Mouse (Mus musculus) midbrain, embryonic 11.5 days (tissue): ENCODE measurements around the gene Nelfa. TPM values are rescaled to one million over a fixed set of nuclear protein-coding genes. Genes with fewer than 3 reads are reported as not detected.

Experiments used
- ATAC-seq: fragments of 200-750 bp; cut with Nextera tagmentation; 2 replicates; pipeline ENCODE4 v1.8.0; 2017; ENCODE audit warnings: moderate TSS enrichment, moderate library complexity; ENCODE audit not compliant: low FRiP score
- DNase-seq: peaks from one replicate; pipeline ENCODE4 v3.0.0; 2015; ENCODE audit warnings: low spot score; ENCODE audit errors: missing footprints
- H3K27ac ChIP-seq: fragments of 300-500 bp; sonication (generic); 2 replicates; pipeline ENCODE4 v1.5.1; 2014; ENCODE audit warnings: low read depth, low read length
- H3K27me3 ChIP-seq: fragments of 300-500 bp; sonication (generic); 2 replicates; pipeline ENCODE4 v1.6.1; 2014; ENCODE audit warnings: mild to moderate bottlenecking, low read length, moderate library complexity, mixed read lengths; ENCODE audit not compliant: control insufficient read depth, insufficient read depth
- H3K36me3 ChIP-seq: fragments of 300-500 bp; sonication (generic); 2 replicates; pipeline ENCODE4 v1.6.1; 2014; ENCODE audit warnings: mild to moderate bottlenecking, low read length, moderate library complexity, mixed read lengths; ENCODE audit not compliant: control insufficient read depth, insufficient read depth
- H3K4me1 ChIP-seq: fragments of 300-500 bp; sonication (generic); 2 replicates; pipeline ENCODE4 v1.6.1; 2014; ENCODE audit warnings: low read length; ENCODE audit not compliant: control insufficient read depth, insufficient read depth
- H3K4me2 ChIP-seq: fragments of 300-500 bp; sonication (generic); 2 replicates; pipeline ENCODE4 v1.6.1; 2014; ENCODE audit warnings: mild to moderate bottlenecking, moderate library complexity
- H3K4me3 ChIP-seq: fragments of 300-500 bp; sonication (generic); 2 replicates; pipeline ENCODE4 v1.5.1; 2014; ENCODE audit warnings: low read depth, low read length
- H3K9ac ChIP-seq: fragments of 300-500 bp; sonication (generic); 2 replicates; pipeline ENCODE4 v1.6.1; 2014; ENCODE audit warnings: low read length
- H3K9me3 ChIP-seq: fragments of 300-500 bp; sonication (generic); 2 replicates; pipeline ENCODE4 v1.6.1; 2016; ENCODE audit warnings: low read length; ENCODE audit not compliant: control insufficient read depth
- WGBS: fragments of 180-500 bp; shearing (Covaris S2); extraction: QIAGEN DNeasy Blood & Tissue Kit; methylation state at CpG from one replicate; pipeline ENCODE4 v1.1.7; 2014; 5-methylcytosine and 5-hydroxymethylcytosine counted together
- polyA plus RNA-seq: library from polyadenylated mRNA; unstranded; fragments of >200 nt; fragmentation: Nextera tagmentation; extraction: Ambion mirVana; gene quantifications from 2 replicates; pipeline ENCODE4 v1.2.1, GENCODE M21; 2014

Nelfa gene
- polyA plus RNA-seq, 1 experiment from 2014 or later: 63.9 TPM

DNA sequence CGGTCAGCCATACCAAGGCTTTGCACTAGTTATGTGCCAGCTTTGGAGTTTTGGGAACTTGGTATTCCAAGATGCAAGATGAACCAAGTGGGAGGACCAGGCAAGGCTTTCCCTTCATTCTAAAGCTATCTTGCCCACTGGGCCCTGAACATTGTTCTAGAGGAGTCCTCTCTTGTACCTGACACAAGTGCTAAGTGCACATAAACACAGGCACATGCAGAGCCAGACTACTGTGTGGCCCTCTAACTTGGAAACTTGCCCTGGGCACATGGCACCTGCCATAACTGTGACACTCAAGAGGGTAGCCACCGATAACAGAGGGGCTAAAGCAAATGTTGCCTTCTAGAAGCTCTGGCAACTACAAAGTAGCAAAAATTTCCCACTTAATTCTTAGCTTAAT lies 33.5 kb downstream of the Nelfa start:
- no peak overlapping the region for H3K4me3 ChIP-seq
- no peak for ATAC-seq
- WGBS: 96% methylated on average over 2 of the region's 2 CpGs

GRCm38 (mm10) chr5:33901278-33901677 lies 34.9 kb downstream of the Nelfa start:
- Histone ChIP-seq H3K27ac (no peak overlapping the region), H3K27me3 (no peaks in the 10 kb centered on the region), H3K4me2 (no peak overlapping the region), H3K36me3 (peaks cover 34% of the 10 kb centered on the region), H3K4me1 (no peaks in the 10 kb centered on the region), H3K9me3 (no peaks in the 10 kb centered on the region), H3K9ac (no peak overlapping the region), H3K4me3 (no peak overlapping the region)
- ATAC-seq: no peak
- DNase-seq: peak; percentile 53
- 87% methylated on average over 3 of the region's 3 CpGs for WGBS

More for the DNA sequence above, 33.5 kb downstream of the Nelfa start:
- Histone ChIP-seq H3K4me1 (no peaks in the 10 kb centered on the region), H3K9me3 (no peaks in the 10 kb centered on the region), H3K4me2 (no peak overlapping the region), H3K27ac (no peak overlapping the region), H3K27me3 (no peaks in the 10 kb centered on the region), H3K36me3 (peaks cover 29% of the 10 kb centered on the region; the same call in 1 of the 2 replicates), H3K9ac (no peak overlapping the region)
- DNase-seq: no peak

GRCm38 (mm10) chr5:33900701-33901263 lies 35.4 kb downstream of the Nelfa start:
- DNase-seq: peak; percentile 62
- Histone ChIP-seq H3K4me3 (no peak overlapping the region), H3K36me3 (peaks cover 36% of the 10 kb centered on the region), H3K27me3 (no peaks in the 10 kb centered on the region), H3K4me1 (no peaks in the 10 kb centered on the region), H3K4me2 (no peak overlapping the region), H3K9me3 (no peaks in the 10 kb centered on the region), H3K27ac (no peak overlapping the region), H3K9ac (no peak overlapping the region)
- ATAC-seq: no peak
- WGBS: 96% methylated on average over 9 of the region's 9 CpGs

DNA sequence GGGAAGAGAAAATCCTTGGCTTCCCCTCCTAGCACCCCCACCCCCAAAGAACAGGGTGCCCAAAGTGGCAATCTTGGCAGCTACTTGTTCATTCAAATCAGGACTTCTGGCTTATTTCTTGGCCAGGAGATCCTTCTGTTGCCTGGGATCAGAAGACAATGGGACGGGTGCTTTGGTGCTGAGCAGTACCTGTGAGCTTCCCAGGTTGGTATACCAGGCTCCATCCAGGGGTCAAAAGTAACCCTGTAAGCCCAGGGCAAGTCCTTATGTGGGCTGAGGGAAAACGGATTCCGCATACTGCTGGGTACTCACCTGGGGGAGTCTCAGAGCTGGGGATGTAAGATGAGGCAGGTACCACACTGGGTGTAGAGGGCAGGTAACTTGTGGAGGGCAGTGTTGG lies 36.1 kb downstream of the Nelfa start:
- Histone ChIP-seq H3K4me2 (no peak overlapping the region), H3K36me3 (peaks cover 40% of the 10 kb centered on the region), H3K4me3 (no peak overlapping the region), H3K9me3 (no peaks in the 10 kb centered on the region), H3K4me1 (no peaks in the 10 kb centered on the region), H3K9ac (no peak overlapping the region), H3K27ac (no peak overlapping the region), H3K27me3 (no peaks in the 10 kb centered on the region)
- WGBS: 93% methylated on average over 3 of the region's 3 CpGs
- ATAC-seq (no peak), DNase-seq (peak; percentile 79)

DNA sequence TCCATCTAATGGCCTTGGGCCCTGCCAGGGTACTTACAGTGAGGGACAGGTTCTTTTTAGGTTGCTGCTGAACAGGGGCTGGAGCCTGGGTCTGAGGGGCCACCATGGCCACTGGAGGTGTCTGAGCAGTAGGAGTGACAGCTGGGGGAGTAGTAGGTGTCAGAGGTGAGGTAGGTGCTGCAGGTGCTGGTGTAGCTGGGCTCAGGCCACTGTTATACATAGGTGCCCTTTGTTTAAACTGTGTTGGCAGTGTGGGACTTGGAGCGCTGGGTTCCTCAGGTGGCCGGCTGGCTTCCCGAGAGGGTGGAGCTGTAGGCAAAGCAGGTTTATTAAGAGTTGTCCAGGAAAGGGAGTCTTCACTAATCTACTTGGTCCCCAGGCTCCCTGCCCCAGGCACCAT lies 37.0 kb downstream of the Nelfa start:
- 98% methylated on average over 3 of the region's 3 CpGs for WGBS
- Histone ChIP-seq H3K27ac (no peak overlapping the region), H3K4me1 (no peaks in the 10 kb centered on the region), H3K9me3 (no peaks in the 10 kb centered on the region), H3K4me2 (no peak overlapping the region), H3K9ac (no peak overlapping the region), H3K36me3 (peaks cover 48% of the 10 kb centered on the region), H3K27me3 (no peaks in the 10 kb centered on the region), H3K4me3 (no peak overlapping the region)
- ATAC-seq (no peak; the same call in 1 of the 2 replicates), DNase-seq (peak; percentile 83)

DNA sequence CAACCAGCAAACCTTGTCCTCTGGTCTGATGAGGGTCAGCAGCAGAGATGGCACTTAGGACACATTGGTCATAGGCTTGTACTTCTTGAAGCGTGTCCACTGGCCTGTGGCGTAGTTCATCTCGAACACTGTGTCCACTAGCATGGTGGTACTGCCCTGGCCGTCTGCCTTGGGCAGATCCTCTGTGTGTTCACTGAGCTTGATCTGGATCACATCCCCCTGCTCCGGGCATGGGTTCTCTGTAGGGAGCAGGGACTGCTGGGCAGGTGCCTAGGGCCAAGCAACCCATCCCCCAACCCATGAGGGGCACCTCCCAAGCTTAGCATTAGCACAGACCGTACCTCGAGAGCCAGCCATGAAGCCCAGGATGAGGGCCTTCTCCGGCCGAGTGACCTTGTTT lies 37.5 kb downstream of the Nelfa start:
- Histone ChIP-seq H3K9ac (no peak overlapping the region), H3K36me3 (peaks cover 52% of the 10 kb centered on the region), H3K27ac (no peak overlapping the region), H3K4me2 (no peak overlapping the region), H3K4me1 (no peaks in the 10 kb centered on the region), H3K4me3 (no peak overlapping the region), H3K27me3 (no peaks in the 10 kb centered on the region), H3K9me3 (no peaks in the 10 kb centered on the region)
- DNase-seq: peak; percentile 85
- ATAC-seq: no peak
- 91% methylated on average over 9 of the region's 9 CpGs for WGBS

DNA sequence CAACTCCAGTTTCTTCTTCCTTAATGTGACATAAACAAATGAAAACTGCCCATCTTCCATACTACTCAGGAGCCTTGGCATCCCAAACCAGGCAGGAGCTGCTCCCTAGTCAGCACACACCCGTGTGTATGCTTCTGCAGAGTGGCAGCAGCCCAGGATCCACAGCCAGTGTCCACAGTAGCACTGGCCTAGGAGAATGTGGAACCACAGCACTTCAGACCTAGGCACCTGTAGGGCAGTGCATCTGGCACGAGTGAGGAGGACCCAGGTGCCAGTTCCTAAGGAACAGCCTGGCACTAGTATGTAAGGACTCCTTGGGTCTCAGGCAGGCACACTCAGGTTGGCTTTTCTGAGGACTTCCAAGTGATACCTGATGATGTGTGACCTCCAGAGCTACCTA lies 39.1 kb downstream of the Nelfa start:
- no peak for DNase-seq
- H3K36me3 ChIP-seq: peaks cover 66% of the 10 kb centered on the region

DNA sequence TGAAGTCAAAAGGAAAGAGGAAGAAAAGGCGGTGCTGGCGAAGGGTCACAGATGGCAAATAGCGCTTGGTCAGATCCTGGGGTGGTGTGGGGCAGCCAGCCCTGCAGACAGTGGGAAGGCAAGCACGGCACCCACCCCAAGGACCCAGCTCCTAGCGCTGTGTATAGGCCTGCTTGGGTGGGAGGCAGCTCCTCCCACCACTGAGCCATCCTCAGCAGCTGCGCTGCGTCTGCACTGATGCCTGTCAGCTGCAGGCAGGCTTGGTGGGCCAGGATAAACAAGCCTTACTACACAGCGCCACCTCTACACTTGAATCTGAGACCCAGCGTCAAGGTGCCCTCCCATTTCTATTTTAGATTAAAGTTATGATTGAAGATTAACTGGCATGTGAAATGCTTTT lies 41.1 kb downstream of the Nelfa start:
- H3K27me3 ChIP-seq: no peaks in the 10 kb centered on the region
- WGBS: 89% methylated on average over 9 of the region's 9 CpGs
- H3K4me2 ChIP-seq: no peak overlapping the region
- no peak overlapping the region for H3K27ac ChIP-seq
- H3K36me3 ChIP-seq: peaks cover 65% of the 10 kb centered on the region
- H3K9ac ChIP-seq: no peak overlapping the region
- DNase-seq (no peak), ATAC-seq (no peak)
- no peaks in the 10 kb centered on the region for H3K4me1 ChIP-seq
- no peak overlapping the region for H3K4me3 ChIP-seq
- H3K9me3 ChIP-seq: no peaks in the 10 kb centered on the region

More for the DNA sequence above, 39.1 kb downstream of the Nelfa start:
- Histone ChIP-seq H3K27me3 (no peaks in the 10 kb centered on the region), H3K9me3 (no peaks in the 10 kb centered on the region), H3K9ac (no peak overlapping the region), H3K4me1 (no peaks in the 10 kb centered on the region), H3K4me3 (no peak overlapping the region), H3K4me2 (no peak overlapping the region), H3K27ac (no peak overlapping the region)
- no peak for ATAC-seq
- 85% methylated on average over 2 of the region's 2 CpGs for WGBS

DNA sequence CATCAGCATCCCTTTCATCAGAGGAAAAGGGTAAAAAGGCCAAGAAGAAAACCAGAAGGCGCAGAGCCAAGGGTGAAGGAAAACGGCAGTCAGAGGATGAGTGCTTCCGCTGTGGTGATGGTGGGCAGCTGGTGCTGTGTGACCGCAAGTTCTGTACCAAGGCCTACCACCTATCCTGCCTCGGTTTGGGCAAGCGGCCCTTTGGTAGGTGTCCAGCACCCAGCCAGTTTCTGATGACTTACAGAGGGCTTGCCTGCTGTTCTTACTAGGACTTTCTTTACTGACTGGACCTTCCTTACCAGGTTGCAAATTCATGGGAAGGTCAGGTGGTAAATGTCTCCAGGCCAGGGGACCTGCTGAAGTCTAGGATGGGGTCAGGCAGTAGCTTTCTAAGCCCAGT lies 42.8 kb downstream of the Nelfa start:
- WGBS: 98% methylated on average over 6 of the region's 6 CpGs
- Histone ChIP-seq H3K36me3 (peaks cover 59% of the 10 kb centered on the region), H3K4me2 (no peak overlapping the region), H3K27me3 (no peaks in the 10 kb centered on the region), H3K27ac (no peak overlapping the region), H3K9me3 (no peaks in the 10 kb centered on the region), H3K4me1 (no peaks in the 10 kb centered on the region), H3K9ac (no peak overlapping the region), H3K4me3 (no peak overlapping the region)
- ATAC-seq (no peak), DNase-seq (no peak)
